23 mouse cellular contexts compared by ENCODE assay signal in the genomic region with DNA sequence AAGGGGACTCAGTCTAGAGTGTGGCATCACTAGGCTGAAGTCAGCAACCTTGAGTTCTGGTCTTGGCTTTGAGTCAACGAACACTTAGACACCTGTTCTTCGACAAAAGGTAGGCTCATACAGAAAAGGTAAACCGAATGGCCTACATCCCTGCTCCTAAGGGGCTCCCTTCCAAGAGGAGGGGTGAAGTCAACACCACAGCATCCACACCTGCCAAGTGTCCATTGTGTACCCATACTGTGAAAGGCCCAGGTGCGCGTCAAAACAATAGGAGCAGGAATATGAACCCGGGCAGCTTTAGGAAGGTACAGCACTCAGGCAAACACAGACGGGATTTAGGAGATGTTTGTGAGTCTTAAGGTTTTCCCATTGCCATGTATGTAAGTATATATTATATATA. TPM values are rescaled to one million over a fixed set of nuclear protein-coding genes. Genes with fewer than 3 reads are reported as not detected.
DNase-seq lines count a peak whose midpoint lies in the region; ATAC-seq and TF ChIP-seq lines count a peak whose summit lies in the region.
"Had no signal": no experiment of that assay in that cellular context is flagged by ENCODE, and none has a peak within 500 bp of the region (broad histone marks: within the 10 kb centered on the region; RNA-seq: fewer than 3 reads in every experiment).

No protein-coding gene starts in this region.

- TF ChIP-seq CTCF in lung, postnatal 0 days (IDR thresholded peaks at IDR 0.05) = no peak
- TF ChIP-seq CTCF in liver, embryonic 14.5 days (IDR thresholded peaks at IDR 0.05; ENCODE audit: low read depth) = no peak
- TF ChIP-seq CTCF in stomach, postnatal 0 days (IDR thresholded peaks at IDR 0.05; ENCODE audit: low read depth) = no peak

- H3K9me3 ChIP-seq in lung, postnatal 0 days (ENCODE audit: low read length) = no peaks in the 10 kb centered on the region
- H3K9me3 ChIP-seq in embryonic facial prominence, embryonic 14.5 days (ENCODE audit: control insufficient read depth, low read length) = no peaks in the 10 kb centered on the region
- no peaks in the 10 kb centered on the region for H3K9me3 ChIP-seq in liver, embryonic 14.5 days (ENCODE audit: control insufficient read depth, low read length)
- no peaks in the 10 kb centered on the region for H3K9me3 ChIP-seq in stomach, postnatal 0 days (ENCODE audit: control insufficient read depth, low read length)
- H3K9me3 ChIP-seq: hindbrain, embryonic 12.5 days; limb, embryonic 12.5 days; midbrain, embryonic 12.5 days had no signal

- no peaks in the 10 kb centered on the region; the same call in 1 of the 2 replicates for H3K4me1 ChIP-seq in lung, postnatal 0 days (ENCODE audit: insufficient read depth, low read depth, low read length)
- H3K4me1 ChIP-seq in embryonic facial prominence, embryonic 14.5 days (ENCODE audit: control insufficient read depth, insufficient read depth, low read length) = no peaks in the 10 kb centered on the region; the same call in 1 of the 2 replicates
- H3K4me1 ChIP-seq in liver, embryonic 14.5 days (replicated peaks; ENCODE audit: control insufficient read depth in 2 of 2, insufficient read depth in 2 of 2, low read length in 1 of 2) = peaks cover 56 to 80% of the 10 kb centered on the region in 2 experiments
- no peaks in the 10 kb centered on the region for H3K4me1 ChIP-seq in stomach, postnatal 0 days (replicated peaks; ENCODE audit: control insufficient read depth, insufficient read depth)

- no peaks in the 10 kb centered on the region for H3K36me3 ChIP-seq in lung, postnatal 0 days (ENCODE audit: insufficient read depth, low read length)
- no peaks in the 10 kb centered on the region for H3K36me3 ChIP-seq in embryonic facial prominence, embryonic 14.5 days (ENCODE audit: control insufficient read depth, insufficient read depth, low read length)
- H3K36me3 ChIP-seq in liver, embryonic 14.5 days (replicated peaks; ENCODE audit: control insufficient read depth, insufficient read depth, low read depth) = no peaks in the 10 kb centered on the region; the same call in 1 of the 2 replicates
- H3K36me3 ChIP-seq in stomach, postnatal 0 days (ENCODE audit: control insufficient read depth, insufficient read depth, low read length) = no peaks in the 10 kb centered on the region
- H3K36me3 ChIP-seq: hindbrain, embryonic 12.5 days; limb, embryonic 12.5 days; midbrain, embryonic 12.5 days had no signal

- no peak for DNase-seq in lung, postnatal 0 days (ENCODE audit: low spot score)
- DNase-seq in lung, postnatal 25 days (ENCODE audit: low spot score) = no peak
- DNase-seq in embryonic facial prominence, embryonic 14.5 days (ENCODE audit: low spot score) = peak; percentile 64
- DNase-seq in liver, embryonic 14.5 days (ENCODE audit: low read depth in 3 of 3, low spot score in 3 of 3) = no peak
- DNase-seq in stomach, postnatal 0 days (ENCODE audit: low spot score) = no peak
- DNase-seq in spleen, adult 18-20 months = no peak
- no peak for DNase-seq in thymus, postnatal 0 days (ENCODE audit: low spot score)
- DNase-seq: adrenal gland, postnatal 10 days; B cell, adult 2 months; cerebellum, adult 2 months; cerebellum, postnatal 36 days; embryo, embryonic 11 days; forebrain, postnatal 0 days; gastrocnemius, postnatal 36 days; kidney, adult 9 months; kidney, postnatal 14 days; lung, adult 2 months; thymus, postnatal 36 days had no signal

- H3K9ac ChIP-seq in lung, postnatal 0 days (replicated peaks; ENCODE audit: low read depth) = no peak overlapping the region
- H3K9ac ChIP-seq in embryonic facial prominence, embryonic 14.5 days (ENCODE audit: low read depth, low read length) = no peak overlapping the region
- H3K9ac ChIP-seq in liver, embryonic 14.5 days (replicated peaks) = no peak overlapping the region; the same call in 1 of the 2 replicates
- no peak overlapping the region for H3K9ac ChIP-seq in stomach, postnatal 0 days (ENCODE audit: low read length)
- H3K9ac ChIP-seq: forebrain, postnatal 0 days; hindbrain, embryonic 12.5 days; limb, embryonic 12.5 days; midbrain, embryonic 12.5 days had no signal

- no peak for TF ChIP-seq EP300 in lung, postnatal 0 days (IDR thresholded peaks at IDR 0.05)
- no peak for TF ChIP-seq EP300 in liver, embryonic 14.5 days (IDR thresholded peaks at IDR 0.05; ENCODE audit: low read depth)
- TF ChIP-seq EP300 in stomach, postnatal 0 days (optimal IDR thresholded peaks at IDR 0.05) = no peak

- H3K4me2 ChIP-seq in lung, postnatal 0 days (replicated peaks; ENCODE audit: low read depth, low read length) = no peak overlapping the region
- no peak overlapping the region for H3K4me2 ChIP-seq in embryonic facial prominence, embryonic 14.5 days (ENCODE audit: low read depth, low read length)
- H3K4me2 ChIP-seq in liver, embryonic 14.5 days (ENCODE audit: low read depth) = peak overlapping the region; percentile 69
- H3K4me2 ChIP-seq in stomach, postnatal 0 days (replicated peaks; ENCODE audit: low read depth) = no peak overlapping the region
- H3K4me2 ChIP-seq: hindbrain, embryonic 12.5 days; limb, embryonic 12.5 days; midbrain, embryonic 12.5 days had no signal

- no peaks in the 10 kb centered on the region for H3K27me3 ChIP-seq in lung, postnatal 0 days (replicated peaks; ENCODE audit: insufficient read depth, low read length)
- H3K27me3 ChIP-seq in embryonic facial prominence, embryonic 14.5 days (replicated peaks; ENCODE audit: control insufficient read depth, insufficient read depth, low read length) = no peaks in the 10 kb centered on the region
- H3K27me3 ChIP-seq in liver, embryonic 14.5 days (ENCODE audit: control insufficient read depth, insufficient read depth, low read length) = no peaks in the 10 kb centered on the region
- no peaks in the 10 kb centered on the region for H3K27me3 ChIP-seq in stomach, postnatal 0 days (ENCODE audit: control insufficient read depth, insufficient read depth, low read length)
- H3K27me3 ChIP-seq: hindbrain, embryonic 12.5 days; limb, embryonic 12.5 days had no signal

- 0 out of 2 replicates have a peak overlapping the region, but pooled peaks have one; percentile 5 for H3K27ac ChIP-seq in lung, postnatal 0 days (ENCODE audit: low read length)
- no peak overlapping the region for H3K27ac ChIP-seq in embryonic facial prominence, embryonic 14.5 days (replicated peaks; ENCODE audit: low read depth, low read length)
- peak overlapping the region; percentile 97 for H3K27ac ChIP-seq in liver, embryonic 14.5 days
- H3K27ac ChIP-seq in stomach, postnatal 0 days (replicated peaks) = peak overlapping the region; percentile 88
- H3K27ac ChIP-seq: hindbrain, embryonic 12.5 days; layer of hippocampus, adult 2 months; limb, embryonic 12.5 days; macrophage; midbrain, embryonic 12.5 days had no signal

- no peak overlapping the region for H3K4me3 ChIP-seq in lung, postnatal 0 days (ENCODE audit: low read depth, low read length)
- no peak overlapping the region for H3K4me3 ChIP-seq in embryonic facial prominence, embryonic 14.5 days (ENCODE audit: low read depth, low read length)
- no peak overlapping the region for H3K4me3 ChIP-seq in liver, embryonic 14.5 days (ENCODE audit: insufficient read depth in 1 of 2, low read depth in 2 of 2, low read length in 2 of 2)
- H3K4me3 ChIP-seq in stomach, postnatal 0 days (ENCODE audit: low read depth, low read length) = no peak overlapping the region
- H3K4me3 ChIP-seq: hindbrain, embryonic 12.5 days; layer of hippocampus, adult 2 months; limb, embryonic 12.5 days; midbrain, embryonic 12.5 days had no signal

- ATAC-seq in lung, postnatal 0 days = no peak
- ATAC-seq in embryonic facial prominence, embryonic 14.5 days (ENCODE audit: low read depth) = peak; percentile 77; the same call in 1 of the 2 replicates
- ATAC-seq in liver, embryonic 14.5 days (ENCODE audit: insufficient read depth) = no peak
- ATAC-seq in stomach, postnatal 0 days (ENCODE audit: low FRiP score, low TSS enrichment) = no peak
- ATAC-seq: forebrain, postnatal 0 days had no signal

- 83% methylated on average over 7 of the region's 7 CpGs for WGBS in lung, postnatal 0 days
- WGBS in embryonic facial prominence, embryonic 14.5 days = 88% methylated on average over 7 of the region's 7 CpGs
- 80% methylated on average over 7 of the region's 7 CpGs for WGBS in liver, embryonic 14.5 days (ENCODE audit: insufficient replicate concordance)
- 73% methylated on average over 7 of the region's 7 CpGs for WGBS in stomach, postnatal 0 days

RNA-seq across cellular contexts. Expression of a gene that starts 8.4 kb away (rescaled TPM):
- 7.9 and 8.9 TPM in 2 replicates for polyA plus RNA-seq in lung, postnatal 0 days (2015; fragmentation: Nextera tagmentation; extraction: Ambion mirVana)
- polyA plus RNA-seq in embryonic facial prominence, embryonic 14.5 days (2014; fragmentation: Nextera tagmentation; extraction: Ambion mirVana) = 9.0 and 9.4 TPM in 2 replicates
- polyA plus RNA-seq in liver, embryonic 14.5 days (2012; rRNA removed) = 5.1 and 8.8 TPM in 2 replicates
- 10.6 and 11.5 TPM in 2 replicates for polyA plus RNA-seq in liver, embryonic 14.5 days (2014; fragmentation: Nextera tagmentation; extraction: Ambion mirVana)
- 24.0 and 26.8 TPM in 2 replicates for polyA plus RNA-seq in stomach, postnatal 0 days (2015; fragmentation: Nextera tagmentation; extraction: Ambion mirVana)
- polyA plus RNA-seq in thymus, postnatal 0 days (2015; fragmentation: Nextera tagmentation; extraction: Ambion mirVana) = 22.6 and 26.0 TPM in 2 replicates

RNA-seq across cellular contexts. Expression of a gene that starts 54.7 kb away (rescaled TPM):
- 114 and 122 TPM in 2 replicates for polyA plus RNA-seq in lung, postnatal 0 days (2015; fragmentation: Nextera tagmentation; extraction: Ambion mirVana)
- polyA plus RNA-seq in embryonic facial prominence, embryonic 14.5 days (2014; fragmentation: Nextera tagmentation; extraction: Ambion mirVana) = 108 and 112 TPM in 2 replicates
- polyA plus RNA-seq in liver, embryonic 14.5 days (2012; rRNA removed) = 31.3 and 35.2 TPM in 2 replicates
- polyA plus RNA-seq in liver, embryonic 14.5 days (2014; fragmentation: Nextera tagmentation; extraction: Ambion mirVana) = 54.3 and 60.1 TPM in 2 replicates
- 104 and 106 TPM in 2 replicates for polyA plus RNA-seq in stomach, postnatal 0 days (2015; fragmentation: Nextera tagmentation; extraction: Ambion mirVana)
- polyA plus RNA-seq in thymus, postnatal 0 days (2015; fragmentation: Nextera tagmentation; extraction: Ambion mirVana) = 119 and 129 TPM in 2 replicates
